Mouse (Mus musculus): ENCODE measurements around the gene Zfp873.
"Not testable (repeated sequence)": the region's sequence is repeated elsewhere in the genome, so short reads cannot be mapped to it uniquely, and the experiment has no call there.

- not testable (repeated sequence) for TF ChIP-seq POLR2A (IDR thresholded peaks at IDR 0.05; ENCODE audit: borderline replicate concordance, control insufficient read depth, low read depth, low read length); CTCF (IDR thresholded peaks at IDR 0.05; ENCODE audit: control insufficient read depth, insufficient read depth, low read length)
These were observed 35.7 kb downstream of the Zfp873 start for GRCm38 (mm10) chr10:82083622-82083971.

All from bone marrow, adult 2 months (tissue).